Mouse (Mus musculus): ENCODE results near the gene Grin2b. TPM values are rescaled to one million over a fixed set of nuclear protein-coding genes. Genes with fewer than 3 reads are reported as not detected.

The Grin2b gene
- polyA plus RNA-seq, 1 experiment: 76.8 TPM

GRCm38 (mm10) chr6:136117390-136117789 is 55.9 kb downstream of the Grin2b start:
- no peak for TF ChIP-seq POLR2A (IDR thresholded peaks at IDR 0.05; ENCODE audit: insufficient read depth, low read depth, low read length)
- TF ChIP-seq CTCF (IDR thresholded peaks at IDR 0.05; ENCODE audit: insufficient read depth, low read depth, low read length): no peak
- Histone ChIP-seq H3K27ac (ENCODE audit: insufficient read depth, low read depth, low read length) (no peak overlapping the region), H3K4me1 (ENCODE audit: control insufficient read depth, insufficient read depth, low read length) (peaks cover 7% of the 10 kb centered on the region; the same call in 1 of the 2 replicates), H3K4me3 (ENCODE audit: insufficient read depth, low read depth, low read length) (no peak overlapping the region)
- WGBS: 92% methylated on average over 3 of the region's 3 CpGs

- Histone ChIP-seq H3K4me3 (ENCODE audit: insufficient read depth, low read depth, low read length) (no peak overlapping the region), H3K27ac (ENCODE audit: insufficient read depth, low read depth, low read length) (no peak overlapping the region), H3K4me1 (ENCODE audit: control insufficient read depth, insufficient read depth, low read length) (peaks cover 11% of the 10 kb centered on the region; the same call in 1 of the 2 replicates)
- WGBS: 57% methylated on average over 6 of the region's 6 CpGs
- TF ChIP-seq POLR2A (IDR thresholded peaks at IDR 0.05; ENCODE audit: insufficient read depth, low read depth, low read length) (no peak), CTCF (IDR thresholded peaks at IDR 0.05; ENCODE audit: insufficient read depth, low read depth, low read length) (no peak)
Measured at GRCm38 (mm10) chr6:136113639-136114410, 59.5 kb downstream of the Grin2b start.

GRCm38 (mm10) chr6:136109172-136109571 is 64.1 kb downstream of the Grin2b start:
- Histone ChIP-seq H3K4me3 (ENCODE audit: insufficient read depth, low read depth, low read length) (no peak overlapping the region), H3K27ac (ENCODE audit: insufficient read depth, low read depth, low read length) (no peak overlapping the region), H3K4me1 (ENCODE audit: control insufficient read depth, insufficient read depth, low read length) (peaks cover 14% of the 10 kb centered on the region; the same call in 1 of the 2 replicates)
- 37% methylated on average over 6 of the region's 6 CpGs for WGBS
- TF ChIP-seq CTCF (IDR thresholded peaks at IDR 0.05; ENCODE audit: insufficient read depth, low read depth, low read length): no peak
- no peak for TF ChIP-seq POLR2A (IDR thresholded peaks at IDR 0.05; ENCODE audit: insufficient read depth, low read depth, low read length)

DNA sequence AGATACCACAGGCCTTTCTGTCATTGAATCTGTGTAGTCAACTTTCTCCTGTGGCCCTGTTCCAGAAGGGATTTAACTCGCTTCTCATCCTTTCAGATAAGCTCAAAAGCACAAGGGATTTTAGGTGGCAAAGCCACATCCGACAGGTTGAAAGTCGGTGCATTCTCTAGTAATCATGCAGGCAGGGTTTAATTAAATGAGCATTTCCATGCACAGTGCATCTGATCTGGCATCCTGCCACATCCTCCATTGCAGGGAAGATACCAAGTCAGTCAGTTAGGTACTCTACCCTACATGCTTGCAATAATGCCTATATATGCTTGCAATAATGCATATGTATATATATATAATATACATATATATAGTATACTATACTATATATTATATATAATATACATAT is 64.8 kb downstream of the Grin2b start:
- Histone ChIP-seq H3K4me1 (ENCODE audit: control insufficient read depth, insufficient read depth, low read length) (peaks cover 13% of the 10 kb centered on the region; the same call in 1 of the 2 replicates), H3K4me3 (ENCODE audit: insufficient read depth, low read depth, low read length) (no peak overlapping the region), H3K27ac (ENCODE audit: insufficient read depth, low read depth, low read length) (no peak overlapping the region)
- TF ChIP-seq POLR2A (IDR thresholded peaks at IDR 0.05; ENCODE audit: insufficient read depth, low read depth, low read length): no peak
- no peak for TF ChIP-seq CTCF (IDR thresholded peaks at IDR 0.05; ENCODE audit: insufficient read depth, low read depth, low read length)
- WGBS: 25% methylated on average over 3 of the region's 3 CpGs

DNA sequence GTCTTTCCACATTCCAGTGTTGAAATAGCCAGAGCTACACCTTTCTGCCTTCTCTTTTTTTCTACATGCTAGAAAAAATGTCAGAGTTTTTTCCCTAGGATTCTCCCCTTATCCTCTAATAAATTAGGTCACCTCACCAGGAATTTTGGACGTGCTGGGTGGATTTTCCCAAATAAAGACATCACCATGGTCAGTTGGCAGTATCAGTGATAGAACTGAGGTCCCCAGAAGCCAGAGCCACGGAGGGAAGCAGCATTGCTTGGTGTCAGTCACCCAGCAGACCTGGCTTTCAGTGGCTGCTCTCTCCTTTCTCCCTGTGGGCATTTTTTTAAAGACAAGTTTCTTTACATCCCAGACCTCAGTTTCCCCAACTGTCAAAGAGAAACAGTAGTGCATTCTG is 68.1 kb downstream of the Grin2b start:
- WGBS: 60% methylated on average over 2 of the region's 2 CpGs
- H3K4me3 ChIP-seq (ENCODE audit: insufficient read depth, low read depth, low read length): no peak overlapping the region
- TF ChIP-seq POLR2A (IDR thresholded peaks at IDR 0.05; ENCODE audit: insufficient read depth, low read depth, low read length) (no peak), CTCF (IDR thresholded peaks at IDR 0.05; ENCODE audit: insufficient read depth, low read depth, low read length) (no peak)
- H3K27ac ChIP-seq (ENCODE audit: insufficient read depth, low read depth, low read length): no peak overlapping the region
- peaks cover 11% of the 10 kb centered on the region for H3K4me1 ChIP-seq (ENCODE audit: control insufficient read depth, insufficient read depth, low read length)

GRCm38 (mm10) chr6:136100241-136100640 is 73.1 kb downstream of the Grin2b start:
- no peak overlapping the region for H3K27ac ChIP-seq (ENCODE audit: insufficient read depth, low read depth, low read length)
- no peak overlapping the region for H3K4me3 ChIP-seq (ENCODE audit: insufficient read depth, low read depth, low read length)
- TF ChIP-seq POLR2A (IDR thresholded peaks at IDR 0.05; ENCODE audit: insufficient read depth, low read depth, low read length) (no peak), CTCF (IDR thresholded peaks at IDR 0.05; ENCODE audit: insufficient read depth, low read depth, low read length) (no peak)
- peaks cover 19% of the 10 kb centered on the region for H3K4me1 ChIP-seq (ENCODE audit: control insufficient read depth, insufficient read depth, low read length)
- 46% methylated on average over 5 of the region's 5 CpGs for WGBS

DNA sequence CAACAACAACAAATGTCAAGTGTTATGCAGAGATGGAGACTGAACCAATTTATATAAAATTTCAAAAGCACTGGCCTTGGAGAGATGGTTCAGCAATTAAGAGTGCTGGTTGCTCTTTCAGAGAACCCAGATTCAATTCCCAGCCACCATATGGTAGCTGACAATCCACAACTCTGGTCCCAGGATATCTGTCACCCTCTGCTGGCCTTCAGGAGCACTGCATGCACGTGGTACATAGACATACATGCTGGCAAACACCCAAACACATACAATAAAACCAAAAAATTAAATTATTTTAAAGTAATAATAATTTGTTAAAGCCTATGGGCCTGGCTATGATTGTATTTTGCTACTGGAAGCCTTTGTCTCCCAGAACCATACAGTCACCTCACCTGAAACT is 77.0 kb downstream of the Grin2b start:
- no peak for TF ChIP-seq CTCF (IDR thresholded peaks at IDR 0.05; ENCODE audit: insufficient read depth, low read depth, low read length)
- no peak for TF ChIP-seq POLR2A (IDR thresholded peaks at IDR 0.05; ENCODE audit: insufficient read depth, low read depth, low read length)

GRCm38 (mm10) chr6:136079991-136080734 is 93.1 kb downstream of the Grin2b start:
- Histone ChIP-seq H3K4me3 (ENCODE audit: insufficient read depth, low read depth, low read length) (no peak overlapping the region), H3K4me1 (ENCODE audit: control insufficient read depth, insufficient read depth, low read length) (peaks cover 4% of the 10 kb centered on the region; the same call in 1 of the 2 replicates), H3K27ac (ENCODE audit: insufficient read depth, low read depth, low read length) (no peak overlapping the region)
- WGBS: 33% methylated on average over 17 of the region's 17 CpGs
- TF ChIP-seq POLR2A (IDR thresholded peaks at IDR 0.05; ENCODE audit: insufficient read depth, low read depth, low read length) (no peak), CTCF (IDR thresholded peaks at IDR 0.05; ENCODE audit: insufficient read depth, low read depth, low read length) (no peak)

More for the DNA sequence above, 77.0 kb downstream of the Grin2b start:
- Histone ChIP-seq H3K4me1 (ENCODE audit: control insufficient read depth, insufficient read depth, low read length) (peaks cover 17% of the 10 kb centered on the region), H3K27ac (ENCODE audit: insufficient read depth, low read depth, low read length) (no peak overlapping the region), H3K4me3 (ENCODE audit: insufficient read depth, low read depth, low read length) (no peak overlapping the region)
- 29% methylated on average over 1 of the region's 1 CpGs for WGBS

Measured in olfactory bulb, adult 2 months (tissue).